Mouse (Mus musculus): Measurements from ENCODE around the gene Rbm6. TPM values are rescaled to one million over a fixed set of nuclear protein-coding genes. Genes with fewer than 3 reads are reported as not detected.
A peak's percentile ranks its signal among the peaks of the same experiment; 100 is the strongest.

Gene Rbm6
- 35.6 and 40.9 TPM in 2 replicates for polyA plus RNA-seq (2015; fragmentation: Nextera tagmentation; extraction: Ambion mirVana)

GRCm38 (mm10) chr9:107873137-107873536 is at the start of gene Rbm6:
Gene Rbm6 (minus strand): TSS chr9:107873237.
- H3K36me3 ChIP-seq (ENCODE audit: insufficient read depth, low read length), result no peaks in the 10 kb centered on the region; the same call in 1 of the 2 replicates
- H3K9me3 ChIP-seq (ENCODE audit: low read length), result no peaks in the 10 kb centered on the region
- WGBS, result 6% methylated on average over 14 of the region's 14 CpGs
- peak within 1 kb of the TSS; percentile 78 for H3K4me3 ChIP-seq (ENCODE audit: low read depth, low read length)
- H3K27me3 ChIP-seq (replicated peaks; ENCODE audit: insufficient read depth, low read length), result no peaks in the 10 kb centered on the region
- peak within 1 kb of the TSS; percentile 68 for H3K4me2 ChIP-seq (replicated peaks; ENCODE audit: low read depth, low read length)
- DNase-seq (ENCODE audit: low spot score), result no peak
- no peak for ATAC-seq
- peak within 1 kb of the TSS; percentile 99 for H3K27ac ChIP-seq (ENCODE audit: low read length)
- TF ChIP-seq EP300 (IDR thresholded peaks at IDR 0.05), result no peak
- no peak for TF ChIP-seq CTCF (IDR thresholded peaks at IDR 0.05)
- H3K9ac ChIP-seq (replicated peaks; ENCODE audit: low read depth), result peak within 1 kb of the TSS; percentile 96
- no peaks in the 10 kb centered on the region; the same call in 1 of the 2 replicates for H3K4me1 ChIP-seq (ENCODE audit: insufficient read depth, low read depth, low read length)

GRCm38 (mm10) chr9:107919441-107919840 is 46.4 kb upstream of the Rbm6 start:
- Histone ChIP-seq H3K4me3 (ENCODE audit: low read depth, low read length) (no peak overlapping the region), H3K36me3 (ENCODE audit: insufficient read depth, low read length) (no peaks in the 10 kb centered on the region), H3K27ac (ENCODE audit: low read length) (no peak overlapping the region), H3K4me1 (ENCODE audit: insufficient read depth, low read depth, low read length) (no peaks in the 10 kb centered on the region), H3K9ac (replicated peaks; ENCODE audit: low read depth) (no peak overlapping the region), H3K9me3 (ENCODE audit: low read length) (no peaks in the 10 kb centered on the region), H3K4me2 (replicated peaks; ENCODE audit: low read depth, low read length) (no peak overlapping the region), H3K27me3 (replicated peaks; ENCODE audit: insufficient read depth, low read length) (no peaks in the 10 kb centered on the region)
- no peak for TF ChIP-seq EP300 (IDR thresholded peaks at IDR 0.05)
- 73% methylated on average over 5 of the region's 5 CpGs for WGBS
- ATAC-seq, result no peak
- DNase-seq (ENCODE audit: low spot score), result no peak

- H3K27ac ChIP-seq (ENCODE audit: low read length), result no peak overlapping the region
- no peak overlapping the region for H3K9ac ChIP-seq (replicated peaks; ENCODE audit: low read depth)
- TF ChIP-seq CTCF (IDR thresholded peaks at IDR 0.05) (no peak), EP300 (IDR thresholded peaks at IDR 0.05) (no peak)
- no peak overlapping the region for H3K4me3 ChIP-seq (ENCODE audit: low read depth, low read length)
- H3K4me2 ChIP-seq (replicated peaks; ENCODE audit: low read depth, low read length), result no peak overlapping the region
- DNase-seq (ENCODE audit: low spot score), result no peak
- 75% methylated on average over 6 of the region's 6 CpGs for WGBS
- no peaks in the 10 kb centered on the region for H3K4me1 ChIP-seq (ENCODE audit: insufficient read depth, low read depth, low read length)
- no peaks in the 10 kb centered on the region for H3K27me3 ChIP-seq (replicated peaks; ENCODE audit: insufficient read depth, low read length)
- no peak for ATAC-seq
- H3K9me3 ChIP-seq (ENCODE audit: low read length), result no peaks in the 10 kb centered on the region
- no peaks in the 10 kb centered on the region for H3K36me3 ChIP-seq (ENCODE audit: insufficient read depth, low read length)
Observed at GRCm38 (mm10) chr9:107918884-107919283, 45.8 kb upstream of the Rbm6 start.

GRCm38 (mm10) chr9:107917895-107918608 is 45.0 kb upstream of the Rbm6 start:
- no peaks in the 10 kb centered on the region for H3K36me3 ChIP-seq (ENCODE audit: insufficient read depth, low read length)
- no peak overlapping the region for H3K4me3 ChIP-seq (ENCODE audit: low read depth, low read length)
- ATAC-seq (peak; percentile 21; the same call in 1 of the 2 replicates), DNase-seq (ENCODE audit: low spot score) (peak; percentile 34)
- H3K9ac ChIP-seq (replicated peaks; ENCODE audit: low read depth), result no peak overlapping the region
- no peak overlapping the region for H3K27ac ChIP-seq (ENCODE audit: low read length)
- no peaks in the 10 kb centered on the region for H3K27me3 ChIP-seq (replicated peaks; ENCODE audit: insufficient read depth, low read length)
- no peaks in the 10 kb centered on the region for H3K4me1 ChIP-seq (ENCODE audit: insufficient read depth, low read depth, low read length)
- WGBS, result 31% methylated on average over 13 of the region's 13 CpGs
- TF ChIP-seq EP300 (IDR thresholded peaks at IDR 0.05) (no peak), CTCF (IDR thresholded peaks at IDR 0.05) (no peak)
- H3K4me2 ChIP-seq (replicated peaks; ENCODE audit: low read depth, low read length), result no peak overlapping the region
- no peaks in the 10 kb centered on the region for H3K9me3 ChIP-seq (ENCODE audit: low read length)

GRCm38 (mm10) chr9:107914764-107915420 is 41.9 kb upstream of the Rbm6 start:
- no peak overlapping the region for H3K9ac ChIP-seq (replicated peaks; ENCODE audit: low read depth)
- H3K9me3 ChIP-seq (ENCODE audit: low read length), result no peaks in the 10 kb centered on the region
- no peaks in the 10 kb centered on the region for H3K27me3 ChIP-seq (replicated peaks; ENCODE audit: insufficient read depth, low read length)
- H3K4me1 ChIP-seq (ENCODE audit: insufficient read depth, low read depth, low read length), result no peaks in the 10 kb centered on the region
- no peaks in the 10 kb centered on the region for H3K36me3 ChIP-seq (ENCODE audit: insufficient read depth, low read length)
- TF ChIP-seq CTCF (IDR thresholded peaks at IDR 0.05) (no peak), EP300 (IDR thresholded peaks at IDR 0.05) (no peak)
- 72% methylated on average over 16 of the region's 16 CpGs for WGBS
- H3K4me2 ChIP-seq (replicated peaks; ENCODE audit: low read depth, low read length), result no peak overlapping the region
- DNase-seq (ENCODE audit: low spot score), result no peak
- no peak overlapping the region for H3K4me3 ChIP-seq (ENCODE audit: low read depth, low read length)
- no peak for ATAC-seq
- no peak overlapping the region for H3K27ac ChIP-seq (ENCODE audit: low read length)

GRCm38 (mm10) chr9:107910025-107910769 is 37.2 kb upstream of the Rbm6 start:
- H3K27me3 ChIP-seq (replicated peaks; ENCODE audit: insufficient read depth, low read length), result no peaks in the 10 kb centered on the region
- H3K4me2 ChIP-seq (replicated peaks; ENCODE audit: low read depth, low read length), result no peak overlapping the region
- H3K27ac ChIP-seq (ENCODE audit: low read length), result no peak overlapping the region
- DNase-seq (ENCODE audit: low spot score) (peak; percentile 26), ATAC-seq (no peak)
- TF ChIP-seq CTCF (IDR thresholded peaks at IDR 0.05), result no peak
- TF ChIP-seq EP300 (IDR thresholded peaks at IDR 0.05), result no peak
- H3K4me3 ChIP-seq (ENCODE audit: low read depth, low read length), result no peak overlapping the region
- peaks cover 10% of the 10 kb centered on the region; the same call in 1 of the 2 replicates for H3K4me1 ChIP-seq (ENCODE audit: insufficient read depth, low read depth, low read length)
- 72% methylated on average over 15 of the region's 15 CpGs for WGBS
- no peaks in the 10 kb centered on the region for H3K36me3 ChIP-seq (ENCODE audit: insufficient read depth, low read length)
- no peak overlapping the region for H3K9ac ChIP-seq (replicated peaks; ENCODE audit: low read depth)
- H3K9me3 ChIP-seq (ENCODE audit: low read length), result no peaks in the 10 kb centered on the region
